Mouse (Mus musculus): ENCODE results near the gene Bsg. TPM values are rescaled to one million over a fixed set of nuclear protein-coding genes. Genes with fewer than 3 reads are reported as not detected.

Gene Bsg
- polyA plus RNA-seq (2014; fragmentation: Nextera tagmentation; extraction: Ambion mirVana): 630 and 667 TPM in 2 replicates

- H3K27me3 ChIP-seq (ENCODE audit: control insufficient read depth, insufficient read depth, low read length): no peaks in the 10 kb centered on the region
- peak; percentile 100 for DNase-seq (ENCODE audit: low spot score)
- H3K9ac ChIP-seq (replicated peaks; ENCODE audit: low read length): peak within 1 kb of the TSS; percentile 87
- no peaks in the 10 kb centered on the region for H3K9me3 ChIP-seq (replicated peaks; ENCODE audit: control insufficient read depth, low read length)
- ATAC-seq (replicated peaks; ENCODE audit: insufficient number of reproducible peaks, low FRiP score, low TSS enrichment, low read depth): peak; percentile 94
- peak within 1 kb of the TSS; percentile 73 for H3K4me3 ChIP-seq (ENCODE audit: low read depth, low read length)
- H3K4me2 ChIP-seq (ENCODE audit: low read depth, low read length): peak within 1 kb of the TSS; percentile 93
- H3K4me1 ChIP-seq (ENCODE audit: control insufficient read depth, insufficient read depth, low read length): peaks cover 13% of the 10 kb centered on the region
- WGBS: under 1% methylated on average over 65 of the region's 65 CpGs
- peaks cover 5% of the 10 kb centered on the region for H3K36me3 ChIP-seq (replicated peaks; ENCODE audit: control insufficient read depth, insufficient read depth, low read depth, low read length)
- no peak within 1 kb of the TSS for H3K27ac ChIP-seq (replicated peaks; ENCODE audit: low read depth, low read length)
These were observed at the start of gene Bsg for GRCm38 (mm10) chr10:79704065-79704969. Bsg (plus strand) TSS chr10:79704491.

GRCm38 (mm10) chr10:79654946-79655395 lies 49.3 kb upstream of the Bsg start:
- Histone ChIP-seq H3K36me3 (replicated peaks; ENCODE audit: control insufficient read depth, insufficient read depth, low read depth, low read length) (no peaks in the 10 kb centered on the region), H3K9me3 (replicated peaks; ENCODE audit: control insufficient read depth, low read length) (no peaks in the 10 kb centered on the region), H3K4me2 (ENCODE audit: low read depth, low read length) (no peak overlapping the region), H3K4me3 (ENCODE audit: low read depth, low read length) (no peak overlapping the region), H3K27ac (replicated peaks; ENCODE audit: low read depth, low read length) (no peak overlapping the region), H3K27me3 (ENCODE audit: control insufficient read depth, insufficient read depth, low read length) (no peaks in the 10 kb centered on the region), H3K4me1 (ENCODE audit: control insufficient read depth, insufficient read depth, low read length) (no peaks in the 10 kb centered on the region), H3K9ac (replicated peaks; ENCODE audit: low read length) (no peak overlapping the region)
- ATAC-seq (replicated peaks; ENCODE audit: insufficient number of reproducible peaks, low FRiP score, low TSS enrichment, low read depth) (peak; percentile 73), DNase-seq (ENCODE audit: low spot score) (peak; percentile 87)
- 35% methylated on average over 1 of the region's 1 CpGs for WGBS

GRCm38 (mm10) chr10:79658829-79659228 lies 45.5 kb upstream of the Bsg start:
- ATAC-seq (replicated peaks; ENCODE audit: insufficient number of reproducible peaks, low FRiP score, low TSS enrichment, low read depth) (no peak), DNase-seq (ENCODE audit: low spot score) (peak; percentile 49)
- Histone ChIP-seq H3K36me3 (replicated peaks; ENCODE audit: control insufficient read depth, insufficient read depth, low read depth, low read length) (no peaks in the 10 kb centered on the region), H3K27ac (replicated peaks; ENCODE audit: low read depth, low read length) (no peak overlapping the region), H3K4me3 (ENCODE audit: low read depth, low read length) (no peak overlapping the region), H3K4me1 (ENCODE audit: control insufficient read depth, insufficient read depth, low read length) (no peaks in the 10 kb centered on the region), H3K4me2 (ENCODE audit: low read depth, low read length) (no peak overlapping the region), H3K27me3 (ENCODE audit: control insufficient read depth, insufficient read depth, low read length) (no peaks in the 10 kb centered on the region), H3K9me3 (replicated peaks; ENCODE audit: control insufficient read depth, low read length) (no peaks in the 10 kb centered on the region), H3K9ac (replicated peaks; ENCODE audit: low read length) (no peak overlapping the region)
- WGBS: 11% methylated on average over 4 of the region's 4 CpGs

GRCm38 (mm10) chr10:79660298-79660697 lies 44.0 kb upstream of the Bsg start:
- WGBS: 69% methylated on average over 2 of the region's 2 CpGs
- no peak overlapping the region for H3K27ac ChIP-seq (replicated peaks; ENCODE audit: low read depth, low read length)
- no peak overlapping the region for H3K4me2 ChIP-seq (ENCODE audit: low read depth, low read length)
- H3K4me1 ChIP-seq (ENCODE audit: control insufficient read depth, insufficient read depth, low read length): no peaks in the 10 kb centered on the region
- no peaks in the 10 kb centered on the region for H3K36me3 ChIP-seq (replicated peaks; ENCODE audit: control insufficient read depth, insufficient read depth, low read depth, low read length)
- H3K4me3 ChIP-seq (ENCODE audit: low read depth, low read length): no peak overlapping the region
- peak; percentile 33 for DNase-seq (ENCODE audit: low spot score)
- H3K27me3 ChIP-seq (ENCODE audit: control insufficient read depth, insufficient read depth, low read length): no peaks in the 10 kb centered on the region
- no peak overlapping the region for H3K9ac ChIP-seq (replicated peaks; ENCODE audit: low read length)
- no peaks in the 10 kb centered on the region for H3K9me3 ChIP-seq (replicated peaks; ENCODE audit: control insufficient read depth, low read length)
- ATAC-seq (replicated peaks; ENCODE audit: insufficient number of reproducible peaks, low FRiP score, low TSS enrichment, low read depth): no peak

DNA sequence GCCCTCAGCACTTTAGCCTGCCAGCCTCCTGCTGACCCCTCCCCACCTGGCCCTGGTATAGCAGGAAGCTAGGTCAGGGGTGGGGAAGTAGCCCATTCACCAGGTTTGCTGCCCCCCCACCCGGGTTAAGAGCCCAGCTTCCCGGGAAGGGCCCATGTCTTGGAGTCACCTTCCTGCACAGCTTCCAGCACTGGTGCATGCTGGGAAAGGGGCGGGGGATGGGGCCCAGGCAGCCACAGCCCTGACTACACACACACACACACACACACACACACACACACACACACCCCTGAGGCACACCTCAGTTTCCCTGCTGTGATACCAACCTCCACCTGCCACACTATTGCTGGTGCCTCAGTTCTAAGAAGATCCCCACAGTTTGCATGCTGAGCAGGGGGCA lies 42.4 kb upstream of the Bsg start:
- Histone ChIP-seq H3K27me3 (ENCODE audit: control insufficient read depth, insufficient read depth, low read length) (no peaks in the 10 kb centered on the region), H3K4me3 (ENCODE audit: low read depth, low read length) (no peak overlapping the region), H3K9ac (replicated peaks; ENCODE audit: low read length) (no peak overlapping the region; the same call in 1 of the 2 replicates), H3K9me3 (replicated peaks; ENCODE audit: control insufficient read depth, low read length) (no peaks in the 10 kb centered on the region), H3K36me3 (replicated peaks; ENCODE audit: control insufficient read depth, insufficient read depth, low read depth, low read length) (no peaks in the 10 kb centered on the region), H3K27ac (replicated peaks; ENCODE audit: low read depth, low read length) (no peak overlapping the region), H3K4me1 (ENCODE audit: control insufficient read depth, insufficient read depth, low read length) (no peaks in the 10 kb centered on the region), H3K4me2 (ENCODE audit: low read depth, low read length) (no peak overlapping the region)
- DNase-seq (ENCODE audit: low spot score): no peak
- ATAC-seq (replicated peaks; ENCODE audit: insufficient number of reproducible peaks, low FRiP score, low TSS enrichment, low read depth): no peak
- WGBS: 46% methylated on average over 3 of the region's 3 CpGs

- Histone ChIP-seq H3K36me3 (replicated peaks; ENCODE audit: control insufficient read depth, insufficient read depth, low read depth, low read length) (no peaks in the 10 kb centered on the region), H3K4me1 (ENCODE audit: control insufficient read depth, insufficient read depth, low read length) (no peaks in the 10 kb centered on the region), H3K9me3 (replicated peaks; ENCODE audit: control insufficient read depth, low read length) (no peaks in the 10 kb centered on the region), H3K27ac (replicated peaks; ENCODE audit: low read depth, low read length) (no peak within 1 kb of the TSS), H3K9ac (replicated peaks; ENCODE audit: low read length) (no peak within 1 kb of the TSS), H3K4me2 (ENCODE audit: low read depth, low read length) (no peak within 1 kb of the TSS; the same call in 1 of the 2 replicates), H3K4me3 (ENCODE audit: low read depth, low read length) (no peak within 1 kb of the TSS), H3K27me3 (ENCODE audit: control insufficient read depth, insufficient read depth, low read length) (no peaks in the 10 kb centered on the region)
- ATAC-seq (replicated peaks; ENCODE audit: insufficient number of reproducible peaks, low FRiP score, low TSS enrichment, low read depth) (no peak; the same call in 1 of the 2 replicates), DNase-seq (ENCODE audit: low spot score) (peak; percentile 84)
- WGBS: 11% methylated on average over 13 of the region's 13 CpGs
These were observed 40.1 kb upstream of the Bsg start, which contains the start of gene Madcam1 for GRCm38 (mm10) chr10:79664131-79664665. Madcam1 (plus strand) TSS chr10:79664559.

- Histone ChIP-seq H3K4me2 (ENCODE audit: low read depth, low read length) (no peak overlapping the region), H3K4me1 (ENCODE audit: control insufficient read depth, insufficient read depth, low read length) (no peaks in the 10 kb centered on the region), H3K4me3 (ENCODE audit: low read depth, low read length) (no peak overlapping the region), H3K36me3 (replicated peaks; ENCODE audit: control insufficient read depth, insufficient read depth, low read depth, low read length) (no peaks in the 10 kb centered on the region), H3K9me3 (replicated peaks; ENCODE audit: control insufficient read depth, low read length) (no peaks in the 10 kb centered on the region), H3K27me3 (ENCODE audit: control insufficient read depth, insufficient read depth, low read length) (no peaks in the 10 kb centered on the region), H3K27ac (replicated peaks; ENCODE audit: low read depth, low read length) (no peak overlapping the region), H3K9ac (replicated peaks; ENCODE audit: low read length) (no peak overlapping the region)
- ATAC-seq (replicated peaks; ENCODE audit: insufficient number of reproducible peaks, low FRiP score, low TSS enrichment, low read depth) (no peak), DNase-seq (ENCODE audit: low spot score) (no peak)
- WGBS: 77% methylated on average over 8 of the region's 8 CpGs
These were observed 39.2 kb upstream of the Bsg start for GRCm38 (mm10) chr10:79665051-79665450.

DNA sequence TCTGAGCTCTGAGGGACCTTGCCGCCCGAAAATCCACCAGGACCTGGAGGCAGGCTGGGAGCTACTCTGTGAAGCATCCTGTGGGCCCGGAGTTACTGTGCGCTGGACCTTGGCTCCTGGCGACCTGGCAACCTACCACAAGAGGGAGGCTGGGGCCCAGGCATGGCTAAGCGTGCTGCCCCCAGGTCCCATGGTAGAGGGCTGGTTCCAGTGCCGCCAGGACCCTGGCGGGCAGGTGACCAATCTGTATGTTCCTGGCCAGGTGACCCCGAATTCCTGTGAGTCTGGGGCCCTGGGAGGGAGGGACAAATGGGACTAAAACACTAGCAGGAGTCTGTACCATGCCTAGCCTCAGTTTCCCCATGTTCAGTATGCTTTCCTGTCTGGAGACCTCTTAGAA lies 37.8 kb upstream of the Bsg start:
- H3K36me3 ChIP-seq (replicated peaks; ENCODE audit: control insufficient read depth, insufficient read depth, low read depth, low read length): no peaks in the 10 kb centered on the region
- ATAC-seq (replicated peaks; ENCODE audit: insufficient number of reproducible peaks, low FRiP score, low TSS enrichment, low read depth) (no peak), DNase-seq (ENCODE audit: low spot score) (no peak)
- H3K9me3 ChIP-seq (replicated peaks; ENCODE audit: control insufficient read depth, low read length): no peaks in the 10 kb centered on the region
- WGBS: 68% methylated on average over 9 of the region's 9 CpGs
- H3K4me2 ChIP-seq (ENCODE audit: low read depth, low read length): no peak overlapping the region
- no peaks in the 10 kb centered on the region for H3K27me3 ChIP-seq (ENCODE audit: control insufficient read depth, insufficient read depth, low read length)
- no peak overlapping the region for H3K4me3 ChIP-seq (ENCODE audit: low read depth, low read length)
- H3K27ac ChIP-seq (replicated peaks; ENCODE audit: low read depth, low read length): no peak overlapping the region
- no peak overlapping the region for H3K9ac ChIP-seq (replicated peaks; ENCODE audit: low read length)
- peaks cover 4% of the 10 kb centered on the region for H3K4me1 ChIP-seq (ENCODE audit: control insufficient read depth, insufficient read depth, low read length)
